Mouse (Mus musculus): Measurements from ENCODE around the gene Zglp1. TPM values are rescaled to one million over a fixed set of nuclear protein-coding genes. Genes with fewer than 3 reads are reported as not detected.
"Not testable (repeated sequence)": the region's sequence is repeated elsewhere in the genome, so short reads cannot be mapped to it uniquely, and the experiment has no call there.

Zglp1 gene
- polyA plus RNA-seq, 1 experiment from 2014 or later: 0.66 TPM

- 45% methylated on average over 1 of the region's 1 CpGs for WGBS
- H3K9ac ChIP-seq; H3K27ac ChIP-seq; H3K4me1 ChIP-seq; H3K4me2 ChIP-seq (replicated peaks); H3K36me3 ChIP-seq; H3K4me3 ChIP-seq; H3K27me3 ChIP-seq (replicated peaks); H3K9me3 ChIP-seq; ATAC-seq (ENCODE audit: low FRiP score, low read depth): not testable (repeated sequence)
Measured at GRCm38 (mm10) chr9:21044785-21045184, 22.1 kb downstream of the Zglp1 start.

GRCm38 (mm10) chr9:21043563-21043962 is 23.3 kb downstream of the Zglp1 start:
- Histone ChIP-seq H3K4me2 (replicated peaks) (no peak overlapping the region), H3K9ac (no peak overlapping the region), H3K4me1 (no peaks in the 10 kb centered on the region), H3K27ac (no peak overlapping the region), H3K27me3 (replicated peaks) (peaks cover 17% of the 10 kb centered on the region), H3K4me3 (no peak overlapping the region), H3K36me3 (no peaks in the 10 kb centered on the region), H3K9me3 (peaks cover 3% of the 10 kb centered on the region; the same call in 1 of the 2 replicates)
- no peak for ATAC-seq (ENCODE audit: low FRiP score, low read depth)
- 79% methylated on average over 4 of the region's 4 CpGs for WGBS

DNA sequence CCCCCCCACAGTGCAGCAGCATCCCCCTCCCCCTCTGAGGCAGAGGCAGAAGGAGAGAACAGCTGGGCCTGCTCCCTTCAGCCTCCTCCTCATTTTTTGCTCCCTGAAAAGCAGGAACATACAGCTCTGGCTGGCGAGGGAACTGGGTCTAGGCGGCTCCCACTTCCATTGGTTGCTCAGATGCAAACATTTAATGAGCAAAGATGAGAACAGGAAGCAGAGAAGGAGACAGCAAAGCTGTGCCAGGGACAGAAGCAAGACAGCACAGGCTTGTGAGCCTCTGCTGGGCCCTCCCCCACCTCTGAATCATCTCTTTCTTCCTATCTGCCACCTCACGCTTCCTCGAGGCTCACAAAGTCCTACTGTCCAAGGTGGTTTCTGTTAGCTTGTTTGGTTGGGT is 25.6 kb downstream of the Zglp1 start:
- WGBS: 59% methylated on average over 4 of the region's 4 CpGs
- ATAC-seq (ENCODE audit: low FRiP score, low read depth): no peak
- H3K27ac ChIP-seq: no peak overlapping the region
- no peak overlapping the region for H3K9ac ChIP-seq
- no peaks in the 10 kb centered on the region for H3K36me3 ChIP-seq
- no peak overlapping the region for H3K4me2 ChIP-seq (replicated peaks)
- H3K27me3 ChIP-seq (replicated peaks): peaks cover 40% of the 10 kb centered on the region
- peaks cover 3% of the 10 kb centered on the region; the same call in 1 of the 2 replicates for H3K9me3 ChIP-seq
- H3K4me3 ChIP-seq: no peak overlapping the region
- peaks cover 16% of the 10 kb centered on the region for H3K4me1 ChIP-seq

- Histone ChIP-seq H3K27ac (no peak overlapping the region), H3K9ac (no peak overlapping the region), H3K9me3 (peaks cover 3% of the 10 kb centered on the region; the same call in 1 of the 2 replicates), H3K4me1 (peaks cover 16% of the 10 kb centered on the region), H3K27me3 (replicated peaks) (peaks cover 55% of the 10 kb centered on the region), H3K4me3 (no peak overlapping the region), H3K4me2 (replicated peaks) (no peak overlapping the region), H3K36me3 (no peaks in the 10 kb centered on the region)
- WGBS: 76% methylated on average over 3 of the region's 3 CpGs
- no peak for ATAC-seq (ENCODE audit: low FRiP score, low read depth)
Measured at GRCm38 (mm10) chr9:21039779-21040178, 27.1 kb downstream of the Zglp1 start.

DNA sequence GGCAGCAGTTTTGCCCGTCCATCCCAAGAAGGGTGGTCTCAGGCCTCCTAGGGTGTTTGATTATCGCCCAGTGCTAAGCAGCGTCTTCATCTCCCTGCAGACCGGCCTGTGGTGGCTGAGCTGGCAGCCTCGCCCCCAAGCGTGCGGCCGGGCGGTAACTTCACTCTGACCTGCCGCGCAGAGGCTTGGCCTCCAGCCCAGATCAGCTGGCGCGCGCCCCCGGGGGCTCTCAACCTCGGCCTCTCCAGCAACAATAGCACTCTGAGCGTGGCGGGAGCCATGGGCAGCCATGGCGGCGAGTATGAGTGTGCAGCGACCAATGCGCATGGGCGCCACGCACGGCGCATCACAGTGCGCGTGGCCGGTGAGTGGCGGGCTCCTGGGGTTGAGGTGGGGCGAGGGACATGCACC is 29.4 kb downstream of the Zglp1 start:
- 0 out of 2 replicates have a peak, but pooled peaks have one; percentile 14 for ATAC-seq (ENCODE audit: low FRiP score, low read depth)
- Histone ChIP-seq H3K4me1 (peaks cover 28% of the 10 kb centered on the region), H3K27me3 (replicated peaks) (peaks cover 77% of the 10 kb centered on the region), H3K4me2 (replicated peaks) (peak overlapping the region; percentile 59), H3K9me3 (peaks cover 3% of the 10 kb centered on the region; the same call in 1 of the 2 replicates), H3K4me3 (peak overlapping the region; percentile 35), H3K9ac (peak overlapping the region; percentile 26; the same call in 1 of the 2 replicates), H3K27ac (no peak overlapping the region), H3K36me3 (no peaks in the 10 kb centered on the region)
- 2% methylated on average over 31 of the region's 31 CpGs for WGBS

DNA sequence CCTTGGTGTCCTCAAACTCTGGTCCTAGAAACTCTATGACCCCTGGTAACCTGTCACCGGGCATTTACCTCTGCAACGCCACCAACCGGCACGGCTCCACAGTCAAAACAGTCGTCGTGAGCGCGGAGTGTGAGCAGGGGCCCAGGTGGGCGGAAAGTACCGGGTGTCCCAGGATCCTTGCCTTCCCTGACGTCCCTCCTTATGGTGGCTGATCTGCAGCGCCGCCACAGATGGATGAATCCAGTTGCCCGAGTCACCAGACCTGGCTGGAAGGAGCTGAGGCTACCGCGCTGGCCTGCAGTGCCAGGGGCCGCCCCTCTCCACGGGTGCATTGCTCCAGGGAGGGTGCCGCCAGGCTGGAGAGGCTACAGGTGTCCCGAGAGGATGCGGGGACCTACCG is 30.2 kb downstream of the Zglp1 start:
- Histone ChIP-seq H3K36me3 (no peaks in the 10 kb centered on the region), H3K27me3 (replicated peaks) (peaks cover 85% of the 10 kb centered on the region), H3K27ac (no peak overlapping the region), H3K9me3 (peaks cover 3% of the 10 kb centered on the region; the same call in 1 of the 2 replicates), H3K4me2 (replicated peaks) (peak overlapping the region; percentile 59), H3K9ac (0 out of 2 replicates have a peak overlapping the region, but pooled peaks have one; percentile 8), H3K4me3 (peak overlapping the region; percentile 35; the same call in 1 of the 2 replicates), H3K4me1 (peaks cover 36% of the 10 kb centered on the region)
- WGBS: 1% methylated on average over 22 of the region's 22 CpGs
- no peak for ATAC-seq (ENCODE audit: low FRiP score, low read depth)

GRCm38 (mm10) chr9:21036161-21036560 is 30.7 kb downstream of the Zglp1 start:
- peaks cover 90% of the 10 kb centered on the region for H3K27me3 ChIP-seq (replicated peaks)
- no peaks in the 10 kb centered on the region for H3K36me3 ChIP-seq
- ATAC-seq (ENCODE audit: low FRiP score, low read depth): no peak
- WGBS: 7% methylated on average over 20 of the region's 20 CpGs
- H3K9ac ChIP-seq: no peak overlapping the region
- H3K9me3 ChIP-seq: peaks cover 3% of the 10 kb centered on the region; the same call in 1 of the 2 replicates
- no peak overlapping the region for H3K4me2 ChIP-seq (replicated peaks)
- H3K4me1 ChIP-seq: peaks cover 41% of the 10 kb centered on the region
- no peak overlapping the region for H3K4me3 ChIP-seq
- H3K27ac ChIP-seq: no peak overlapping the region

GRCm38 (mm10) chr9:21035586-21035985 is 31.3 kb downstream of the Zglp1 start:
- Histone ChIP-seq H3K27ac (no peak overlapping the region), H3K9me3 (peaks cover 3% of the 10 kb centered on the region; the same call in 1 of the 2 replicates), H3K4me3 (0 out of 2 replicates have a peak overlapping the region, but pooled peaks have one; percentile 5), H3K36me3 (no peaks in the 10 kb centered on the region), H3K9ac (no peak overlapping the region), H3K27me3 (replicated peaks) (peaks cover 94% of the 10 kb centered on the region), H3K4me1 (peaks cover 47% of the 10 kb centered on the region), H3K4me2 (replicated peaks) (no peak overlapping the region)
- no peak for ATAC-seq (ENCODE audit: low FRiP score, low read depth)
- 17% methylated on average over 9 of the region's 9 CpGs for WGBS

GRCm38 (mm10) chr9:21034481-21035085 is 32.3 kb downstream of the Zglp1 start:
- no peak overlapping the region for H3K9ac ChIP-seq
- H3K27ac ChIP-seq: no peak overlapping the region
- H3K27me3 ChIP-seq (replicated peaks): peaks cover 96% of the 10 kb centered on the region
- 2% methylated on average over 17 of the region's 17 CpGs for WGBS
- H3K4me1 ChIP-seq: peaks cover 54% of the 10 kb centered on the region
- no peaks in the 10 kb centered on the region for H3K36me3 ChIP-seq
- no peak overlapping the region for H3K4me3 ChIP-seq
- ATAC-seq (ENCODE audit: low FRiP score, low read depth): no peak
- H3K9me3 ChIP-seq: peaks cover 3% of the 10 kb centered on the region; the same call in 1 of the 2 replicates
- H3K4me2 ChIP-seq (replicated peaks): peak overlapping the region; percentile 12; the same call in 1 of the 2 replicates

- Histone ChIP-seq H3K4me1 (peaks cover 60% of the 10 kb centered on the region), H3K36me3 (no peaks in the 10 kb centered on the region), H3K4me3 (peak overlapping the region; percentile 39), H3K9ac (no peak overlapping the region), H3K9me3 (no peaks in the 10 kb centered on the region), H3K27me3 (replicated peaks) (peaks cover 95% of the 10 kb centered on the region), H3K27ac (no peak overlapping the region), H3K4me2 (replicated peaks) (peak overlapping the region; percentile 84)
- ATAC-seq (ENCODE audit: low FRiP score, low read depth): no peak
- WGBS: under 1% methylated on average over 34 of the region's 34 CpGs
Measured at GRCm38 (mm10) chr9:21033136-21033535, 33.8 kb downstream of the Zglp1 start.

GRCm38 (mm10) chr9:21032491-21032890 is 34.4 kb downstream of the Zglp1 start:
- Histone ChIP-seq H3K27me3 (replicated peaks) (peaks cover 88% of the 10 kb centered on the region), H3K9ac (no peak overlapping the region), H3K36me3 (no peaks in the 10 kb centered on the region), H3K4me2 (replicated peaks) (peak overlapping the region; percentile 84), H3K4me1 (peaks cover 58% of the 10 kb centered on the region), H3K4me3 (peak overlapping the region; percentile 39; the same call in 1 of the 2 replicates), H3K9me3 (no peaks in the 10 kb centered on the region), H3K27ac (no peak overlapping the region)
- no peak for ATAC-seq (ENCODE audit: low FRiP score, low read depth)
- WGBS: 2% methylated on average over 7 of the region's 7 CpGs

GRCm38 (mm10) chr9:21031896-21032351 is 35.0 kb downstream of the Zglp1 start, which contains the start of gene Icam5:
Gene Icam5, plus strand, starts transcription at chr9:21032073.
- Histone ChIP-seq H3K4me2 (replicated peaks) (peak within 1 kb of the TSS; percentile 84), H3K27ac (no peak within 1 kb of the TSS), H3K9ac (peak within 1 kb of the TSS; percentile 50), H3K36me3 (no peaks in the 10 kb centered on the region), H3K27me3 (replicated peaks) (peaks cover 83% of the 10 kb centered on the region), H3K9me3 (no peaks in the 10 kb centered on the region), H3K4me3 (peak within 1 kb of the TSS; percentile 39), H3K4me1 (peaks cover 53% of the 10 kb centered on the region)
- under 1% methylated on average over 35 of the region's 35 CpGs for WGBS
- ATAC-seq (ENCODE audit: low FRiP score, low read depth): peak; percentile 14; the same call in 1 of the 2 replicates
